Mouse (Mus musculus): ENCODE results near the gene Ctss. TPM values are rescaled to one million over a fixed set of nuclear protein-coding genes. Genes with fewer than 3 reads are reported as not detected.

Ctss gene
- total and polyA plus RNA-seq, 3 experiments: 10.3 to 16.5 (median 15.3) TPM

DNA sequence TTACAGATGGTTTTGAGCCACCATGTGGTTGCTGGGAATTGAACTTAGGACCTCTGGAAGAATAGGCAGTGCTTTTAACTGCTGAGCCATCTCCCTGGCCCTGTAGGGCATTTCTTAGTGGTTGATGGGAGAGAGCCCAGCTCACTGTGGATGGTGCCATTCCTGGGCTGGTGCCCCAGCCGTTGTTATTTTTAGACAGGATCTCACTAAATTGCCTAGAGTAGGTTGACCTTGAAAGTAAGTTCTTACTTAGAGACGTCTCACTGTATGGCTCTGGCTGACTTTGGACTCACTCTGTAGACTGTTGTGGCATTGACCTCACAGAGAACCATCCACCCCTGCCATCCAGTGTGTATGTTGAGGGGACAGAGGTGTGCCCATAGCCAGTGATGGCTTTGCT is 28.4 kb upstream of the Ctss start:
- Histone ChIP-seq H3K27me3 (ENCODE audit: control insufficient read depth, insufficient read depth, low read length) (no peaks in the 10 kb centered on the region), H3K9ac (ENCODE audit: low read depth, low read length) (no peak overlapping the region), H3K79me2 (replicated peaks; ENCODE audit: control insufficient read depth, insufficient read depth, low read length) (no peaks in the 10 kb centered on the region), H3K36me3 (ENCODE audit: control insufficient read depth, insufficient read depth, low read length) (peaks cover 4% of the 10 kb centered on the region), H3K4me1 (ENCODE audit: control insufficient read depth, insufficient read depth, low read length) (peaks cover 2% of the 10 kb centered on the region), H3K4me3 (no peak overlapping the region), H3K27ac (peak overlapping the region; percentile 46)
- TF ChIP-seq CTCF (IDR thresholded peaks at IDR 0.05) (no peak), POLR2A (IDR thresholded peaks at IDR 0.05; ENCODE audit: insufficient read depth, low read depth, low read length) (no peak), EP300 (IDR thresholded peaks at IDR 0.05; ENCODE audit: insufficient read depth, low read depth, low read length) (no peak)
- intact Hi-C loops (cut with DNase I): no loop called here
- WGBS: 45% methylated on average over 2 of the region's 2 CpGs
- peak; percentile 27 to 45 for DNase-seq

DNA sequence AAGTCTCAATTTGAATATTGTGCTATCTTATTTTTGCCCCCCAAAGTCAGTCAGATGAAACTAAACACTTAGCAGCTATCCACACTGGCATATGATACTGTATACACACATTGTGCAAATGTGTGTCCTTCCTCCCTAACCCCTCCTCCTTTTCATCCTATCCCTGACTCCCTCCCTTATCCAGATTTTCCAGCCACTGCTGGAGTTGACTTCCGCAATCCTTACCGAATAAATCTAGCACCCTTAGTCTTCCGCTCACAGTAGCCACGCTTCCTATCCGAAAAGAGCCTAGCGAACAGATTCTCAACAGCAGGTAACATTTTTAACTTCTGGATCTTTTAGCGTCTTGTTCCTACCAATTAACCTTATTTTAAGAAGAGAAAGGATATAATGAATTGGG is 27.6 kb upstream of the Ctss start, which contains the start of gene Ctsk:
Gene Ctsk (plus strand): TSS at position 233 of the 400 bp plus-strand sequence.
- DNase-seq: no peak
- Histone ChIP-seq H3K4me3 (peak within 1 kb of the TSS; percentile 36), H3K27me3 (ENCODE audit: control insufficient read depth, insufficient read depth, low read length) (no peaks in the 10 kb centered on the region), H3K79me2 (replicated peaks; ENCODE audit: control insufficient read depth, insufficient read depth, low read length) (no peaks in the 10 kb centered on the region), H3K27ac (peak within 1 kb of the TSS; percentile 46), H3K4me1 (ENCODE audit: control insufficient read depth, insufficient read depth, low read length) (peaks cover 2% of the 10 kb centered on the region), H3K9ac (ENCODE audit: low read depth, low read length) (no peak within 1 kb of the TSS), H3K36me3 (ENCODE audit: control insufficient read depth, insufficient read depth, low read length) (peaks cover 2% of the 10 kb centered on the region; the same call in 1 of the 2 replicates)
- TF ChIP-seq POLR2A (IDR thresholded peaks at IDR 0.05; ENCODE audit: insufficient read depth, low read depth, low read length) (no peak), CTCF (IDR thresholded peaks at IDR 0.05) (no peak), EP300 (IDR thresholded peaks at IDR 0.05; ENCODE audit: insufficient read depth, low read depth, low read length) (no peak)
- WGBS: 34% methylated on average over 7 of the region's 7 CpGs
- intact Hi-C loops (cut with DNase I): no loop called here

DNA sequence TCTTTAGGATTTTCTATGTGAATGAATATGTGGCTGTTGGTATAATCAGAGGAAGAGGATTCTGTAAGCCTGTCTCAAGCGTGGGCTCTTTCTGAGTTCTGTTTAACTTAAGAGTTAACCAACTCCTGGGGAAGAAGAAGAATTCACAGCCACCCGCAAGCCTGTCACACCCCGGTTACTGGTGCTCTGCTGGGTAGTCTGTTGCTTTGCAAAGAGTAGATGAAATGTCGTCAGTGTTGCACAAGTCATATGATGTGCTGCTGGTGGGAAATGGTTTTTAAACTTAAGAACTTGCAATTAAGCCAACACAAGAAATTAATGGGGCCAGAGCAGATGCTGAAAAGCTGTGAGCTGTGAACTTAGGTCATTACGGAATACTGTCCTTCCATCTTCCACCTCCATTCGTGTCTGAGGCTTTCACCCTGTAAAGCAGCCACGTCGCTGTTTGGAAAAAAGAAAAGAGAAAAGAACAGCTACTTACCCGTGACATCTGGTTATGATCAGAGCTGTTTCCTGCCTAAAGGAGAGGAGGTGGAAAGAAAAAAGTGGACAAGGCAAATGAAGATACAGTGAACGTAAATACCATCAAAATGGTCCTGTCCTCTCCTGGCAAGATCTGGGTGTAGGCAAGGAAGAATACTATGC is 27.0 kb upstream of the Ctss start:
- WGBS: 28% methylated on average over 10 of the region's 10 CpGs
- H3K4me3 ChIP-seq: peak overlapping the region; percentile 36
- DNase-seq: no peak

DNA sequence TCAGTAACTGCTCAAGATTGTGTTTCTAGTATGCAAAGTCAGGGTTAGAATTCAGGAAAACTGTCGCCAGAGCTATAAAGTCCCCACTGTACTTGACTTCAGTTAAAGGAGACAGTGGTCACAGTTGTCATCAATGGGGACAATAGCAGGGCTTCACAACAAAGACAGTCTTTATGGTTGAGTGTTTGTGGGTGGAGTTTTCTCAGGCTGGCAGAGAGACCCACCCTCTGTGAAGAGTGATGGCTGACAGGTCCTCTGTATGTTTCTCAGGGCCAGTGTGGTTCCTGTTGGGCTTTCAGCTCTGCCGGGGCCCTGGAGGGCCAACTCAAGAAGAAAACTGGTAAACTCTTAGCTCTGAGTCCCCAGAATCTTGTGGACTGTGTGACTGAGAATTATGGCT is 24.3 kb upstream of the Ctss start:
- intact Hi-C loops (cut with DNase I): no loop called here
- Histone ChIP-seq H3K4me1 (ENCODE audit: control insufficient read depth, insufficient read depth, low read length) (peaks cover 2% of the 10 kb centered on the region), H3K9ac (ENCODE audit: low read depth, low read length) (no peak overlapping the region), H3K79me2 (replicated peaks; ENCODE audit: control insufficient read depth, insufficient read depth, low read length) (no peaks in the 10 kb centered on the region), H3K27me3 (ENCODE audit: control insufficient read depth, insufficient read depth, low read length) (no peaks in the 10 kb centered on the region), H3K36me3 (ENCODE audit: control insufficient read depth, insufficient read depth, low read length) (no peaks in the 10 kb centered on the region), H3K4me3 (no peak overlapping the region), H3K27ac (no peak overlapping the region)
- DNase-seq: no peak
- TF ChIP-seq EP300 (IDR thresholded peaks at IDR 0.05; ENCODE audit: insufficient read depth, low read depth, low read length) (no peak), CTCF (IDR thresholded peaks at IDR 0.05) (no peak), POLR2A (IDR thresholded peaks at IDR 0.05; ENCODE audit: insufficient read depth, low read depth, low read length) (no peak)
- WGBS: 74% methylated on average over 2 of the region's 2 CpGs

More for the DNA sequence above, 27.0 kb upstream of the Ctss start:
- Histone ChIP-seq H3K79me2 (replicated peaks; ENCODE audit: control insufficient read depth, insufficient read depth, low read length) (no peaks in the 10 kb centered on the region), H3K27ac (peak overlapping the region; percentile 6; the same call in 1 of the 2 replicates), H3K27me3 (ENCODE audit: control insufficient read depth, insufficient read depth, low read length) (no peaks in the 10 kb centered on the region), H3K9ac (ENCODE audit: low read depth, low read length) (no peak overlapping the region), H3K36me3 (ENCODE audit: control insufficient read depth, insufficient read depth, low read length) (peaks cover 2% of the 10 kb centered on the region; the same call in 1 of the 2 replicates), H3K4me1 (ENCODE audit: control insufficient read depth, insufficient read depth, low read length) (peaks cover 2% of the 10 kb centered on the region)
- intact Hi-C loops (cut with DNase I): no loop called here
- TF ChIP-seq POLR2A (IDR thresholded peaks at IDR 0.05; ENCODE audit: insufficient read depth, low read depth, low read length) (no peak), EP300 (IDR thresholded peaks at IDR 0.05; ENCODE audit: insufficient read depth, low read depth, low read length) (no peak)

DNA sequence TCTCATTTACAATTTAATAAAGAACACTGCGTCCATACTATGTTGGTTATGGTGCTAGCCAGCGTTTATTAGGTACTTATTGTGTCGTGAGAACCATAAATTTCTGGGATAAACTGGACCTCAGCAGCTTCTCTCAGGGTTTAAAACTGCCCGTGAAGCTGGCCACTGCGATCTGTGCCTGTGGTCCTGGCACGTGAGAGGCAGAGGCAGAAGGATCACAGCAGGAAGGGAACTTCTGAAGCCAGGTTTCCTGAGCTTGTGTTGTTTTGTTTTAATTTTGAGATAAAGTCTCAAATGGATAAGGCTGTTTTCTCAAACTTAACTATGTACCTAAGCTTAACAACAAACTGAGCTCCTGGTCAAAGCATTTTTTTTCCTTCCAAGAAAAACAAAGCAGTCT is 17.2 kb upstream of the Ctss start:
- WGBS: 56% methylated on average over 6 of the region's 6 CpGs
- Histone ChIP-seq H3K36me3 (ENCODE audit: control insufficient read depth, insufficient read depth, low read length) (no peaks in the 10 kb centered on the region), H3K9ac (ENCODE audit: low read depth, low read length) (no peak overlapping the region), H3K4me1 (ENCODE audit: control insufficient read depth, insufficient read depth, low read length) (no peaks in the 10 kb centered on the region), H3K4me3 (no peak overlapping the region), H3K79me2 (replicated peaks; ENCODE audit: control insufficient read depth, insufficient read depth, low read length) (no peaks in the 10 kb centered on the region), H3K27me3 (ENCODE audit: control insufficient read depth, insufficient read depth, low read length) (no peaks in the 10 kb centered on the region), H3K27ac (no peak overlapping the region)
- DNase-seq: no peak
- intact Hi-C loops (cut with DNase I): no loop called here
- TF ChIP-seq POLR2A (IDR thresholded peaks at IDR 0.05; ENCODE audit: insufficient read depth, low read depth, low read length): no peak
- no peak for TF ChIP-seq EP300 (IDR thresholded peaks at IDR 0.05; ENCODE audit: insufficient read depth, low read depth, low read length)
- no peak for TF ChIP-seq CTCF (IDR thresholded peaks at IDR 0.05)

DNA sequence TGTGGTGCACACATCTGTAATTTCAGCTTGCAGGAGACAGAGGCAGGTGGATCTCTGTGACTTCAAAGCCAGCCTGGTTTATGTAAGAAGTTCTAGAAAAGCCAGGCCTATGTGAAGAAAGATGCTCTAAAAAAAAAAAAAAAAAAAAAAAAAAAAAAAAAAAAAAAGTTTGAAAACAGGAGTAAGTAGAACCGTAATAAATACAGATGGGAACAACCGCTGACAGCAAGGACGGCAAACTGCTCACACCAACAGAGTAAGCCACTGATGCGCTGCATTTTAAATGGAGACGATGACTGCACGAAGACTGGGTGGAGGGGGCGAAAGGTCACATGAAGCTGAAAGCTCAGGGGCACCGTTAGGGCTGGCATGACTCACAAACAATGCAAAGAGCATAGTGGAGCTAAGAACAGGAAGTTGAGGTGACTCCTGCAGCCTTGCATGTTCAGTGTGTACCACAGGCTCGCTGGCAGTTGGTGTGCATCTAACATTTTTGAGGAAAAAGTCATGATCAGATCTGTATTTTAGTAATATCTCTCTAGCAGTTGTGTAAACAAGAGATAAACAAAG is 14.9 kb upstream of the Ctss start:
- no peaks in the 10 kb centered on the region for H3K4me1 ChIP-seq (ENCODE audit: control insufficient read depth, insufficient read depth, low read length)
- H3K27ac ChIP-seq: no peak overlapping the region
- H3K36me3 ChIP-seq (ENCODE audit: control insufficient read depth, insufficient read depth, low read length): no peaks in the 10 kb centered on the region
- no peak overlapping the region for H3K9ac ChIP-seq (ENCODE audit: low read depth, low read length)
- H3K27me3 ChIP-seq (ENCODE audit: control insufficient read depth, insufficient read depth, low read length): no peaks in the 10 kb centered on the region
- TF ChIP-seq POLR2A (IDR thresholded peaks at IDR 0.05; ENCODE audit: insufficient read depth, low read depth, low read length): no peak
- no peak for TF ChIP-seq CTCF (IDR thresholded peaks at IDR 0.05)
- no peak for TF ChIP-seq EP300 (IDR thresholded peaks at IDR 0.05; ENCODE audit: insufficient read depth, low read depth, low read length)
- intact Hi-C loops (cut with DNase I): no loop called here
- H3K79me2 ChIP-seq (replicated peaks; ENCODE audit: control insufficient read depth, insufficient read depth, low read length): no peaks in the 10 kb centered on the region
- H3K4me3 ChIP-seq: no peak overlapping the region
- DNase-seq: no peak
- WGBS: 67% methylated on average over 9 of the region's 9 CpGs
